Mouse (Mus musculus) frontal cortex, postnatal 36 days (tissue): ENCODE results near the gene Dop1b.
"Not testable (repeated sequence)": the region's sequence is repeated elsewhere in the genome, so short reads cannot be mapped to it uniquely, and the experiment has no call there.

Experiments
- DNase-seq, 2 experiments: peaks; one replicate each; pipeline ENCODE4 v3.0.0; 2022; ENCODE audit warnings: low spot score in 2 of 2

Gene Dop1b

GRCm38 (mm10) chr16:93751816-93752215 is 40.1 kb downstream of the Dop1b start:
- no peak for DNase-seq

GRCm38 (mm10) chr16:93756622-93757021 is 44.9 kb downstream of the Dop1b start:
- DNase-seq: no peak

DNA sequence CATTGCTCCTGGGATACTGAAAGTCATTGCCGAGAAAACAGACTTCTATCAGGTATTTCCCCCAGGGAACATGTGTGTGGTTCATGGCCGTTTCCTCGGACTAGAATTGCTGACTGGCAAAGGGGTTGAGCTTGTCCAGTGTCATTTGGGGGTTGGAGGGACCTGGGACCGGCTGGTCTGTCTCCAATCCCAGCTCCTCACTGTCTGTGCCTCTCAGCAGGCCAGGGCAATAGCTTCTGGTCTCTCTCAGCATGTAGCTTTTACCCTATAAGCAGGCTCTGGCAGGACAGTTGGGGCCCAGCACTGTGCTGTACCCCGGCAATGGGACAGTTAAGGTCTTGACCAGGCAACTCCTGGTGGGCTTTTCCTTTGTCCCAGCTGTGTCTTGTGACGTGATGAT is 51.7 kb downstream of the Dop1b start:
- DNase-seq: no peak

GRCm38 (mm10) chr16:93764597-93764996 is 52.9 kb downstream of the Dop1b start:
- DNase-seq: no peak

- peak; percentile 31 to 47 for DNase-seq
Observed at GRCm38 (mm10) chr16:93766956-93767355, 55.3 kb downstream of the Dop1b start.

DNA sequence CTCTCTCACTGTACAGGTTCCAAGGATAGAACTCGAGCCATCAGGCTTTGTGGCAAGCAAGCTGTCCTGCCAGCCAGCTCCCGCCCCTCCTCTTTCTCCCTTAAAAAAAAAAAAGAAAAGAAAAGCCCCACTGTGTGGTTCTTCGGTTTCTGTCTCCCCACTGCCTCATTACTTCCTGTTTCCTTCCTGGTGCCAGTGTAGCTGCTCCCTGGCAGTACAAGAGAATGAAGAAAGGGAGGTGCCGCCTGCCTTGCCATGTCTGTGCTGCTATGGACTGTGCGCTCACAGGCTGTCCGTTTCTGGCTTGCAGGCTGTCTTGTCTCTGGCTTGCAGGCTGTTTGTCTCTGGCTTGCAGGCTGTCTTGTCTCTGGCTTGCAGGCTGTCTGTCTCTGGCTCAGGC is 55.8 kb downstream of the Dop1b start:
- DNase-seq: no peak

GRCm38 (mm10) chr16:93769621-93770020 is 57.9 kb downstream of the Dop1b start:
- no peak for DNase-seq

DNA sequence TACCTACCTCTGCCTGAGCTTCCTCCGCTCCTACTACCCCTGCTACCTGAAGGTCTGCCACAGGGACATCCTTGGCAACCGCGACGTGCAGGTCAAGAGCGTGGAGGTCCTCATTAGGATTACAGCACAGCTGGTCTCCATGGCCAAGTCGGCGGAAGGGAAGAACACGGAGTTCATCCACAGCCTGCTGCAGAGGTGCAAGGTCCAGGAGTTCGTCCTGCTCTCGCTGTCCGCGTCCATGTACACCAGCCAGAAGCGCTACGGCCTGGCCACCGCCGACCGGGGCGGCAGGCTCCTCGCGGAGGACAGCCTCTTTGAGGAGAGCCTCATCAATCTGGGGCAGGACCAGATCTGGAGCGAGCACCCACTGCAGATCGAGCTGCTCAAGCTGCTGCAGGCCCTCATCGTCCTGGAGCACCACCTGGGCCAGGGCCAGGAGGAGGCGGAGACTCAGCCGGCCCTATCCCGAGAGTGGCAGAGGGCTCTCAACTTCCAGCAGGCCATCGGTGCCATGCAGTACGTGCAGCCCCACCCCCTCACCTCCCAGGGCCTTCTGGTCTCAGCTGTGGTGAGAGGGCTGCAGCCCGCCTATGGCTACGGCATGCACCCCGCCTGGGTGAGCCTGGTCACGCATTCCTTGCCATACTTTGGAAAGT is 58.7 kb downstream of the Dop1b start:
- no peak for DNase-seq

DNA sequence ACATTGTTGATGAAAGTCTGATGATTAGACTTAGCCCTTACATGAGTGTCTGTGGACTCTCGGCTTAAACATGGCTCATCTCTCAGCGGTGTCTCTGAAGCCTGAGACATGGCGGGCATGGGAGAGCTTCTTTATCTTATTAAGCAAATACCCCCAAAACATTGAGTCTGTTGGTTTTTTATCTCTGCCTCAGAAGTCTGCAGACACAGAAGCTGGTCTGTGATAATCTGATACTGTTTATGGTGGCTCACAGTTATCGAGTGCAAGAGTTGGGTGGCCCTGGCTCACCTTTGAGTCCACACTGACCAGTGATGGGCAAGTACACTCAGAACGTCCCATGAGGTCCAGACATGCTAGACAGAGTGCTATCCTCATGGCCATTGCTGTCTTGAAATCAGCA is 63.0 kb downstream of the Dop1b start:
- no peak for DNase-seq

GRCm38 (mm10) chr16:93776468-93776867 is 64.8 kb downstream of the Dop1b start:
- no peak for DNase-seq

GRCm38 (mm10) chr16:93777247-93777999 is 65.7 kb downstream of the Dop1b start:
- DNase-seq: no peak

DNA sequence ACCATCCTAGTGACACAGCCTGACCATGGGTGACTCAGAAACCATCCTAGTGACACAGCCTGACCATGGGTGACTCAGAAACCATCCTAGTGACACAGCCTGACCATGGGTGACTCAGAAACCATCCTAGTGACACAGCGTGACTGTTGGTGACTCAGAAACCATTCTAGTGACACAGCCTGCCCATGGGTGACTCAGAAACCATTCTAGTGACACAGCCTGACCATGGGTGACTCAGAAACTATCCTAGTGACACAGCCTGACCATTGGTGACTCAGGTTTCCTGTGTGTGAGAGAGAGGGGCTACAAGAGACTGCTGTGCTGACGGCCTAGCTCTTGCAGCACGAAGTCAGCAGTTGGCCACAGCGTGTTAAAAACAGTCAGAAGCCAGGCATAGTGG is 66.7 kb downstream of the Dop1b start:
- not testable (repeated sequence) for DNase-seq

DNA sequence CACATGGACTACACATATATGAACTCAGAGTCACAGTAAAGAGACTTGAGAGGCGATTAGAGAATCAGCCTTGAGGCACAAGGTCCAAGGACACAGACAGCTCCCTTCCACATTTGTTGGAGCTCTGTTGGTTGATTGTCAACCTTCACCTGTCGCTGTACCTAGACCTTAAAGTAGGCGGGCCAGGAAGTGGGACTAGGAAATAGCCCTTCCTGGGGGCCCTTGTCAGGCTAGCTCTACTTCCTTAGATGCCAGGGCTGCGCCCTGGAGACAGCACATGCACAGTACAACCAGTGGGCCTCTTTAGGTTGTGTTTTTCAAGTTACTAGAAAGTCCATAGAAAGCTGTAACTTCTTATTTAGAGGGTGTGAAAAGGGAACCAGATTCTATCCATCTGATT is 67.8 kb downstream of the Dop1b start:
- DNase-seq: no peak

DNA sequence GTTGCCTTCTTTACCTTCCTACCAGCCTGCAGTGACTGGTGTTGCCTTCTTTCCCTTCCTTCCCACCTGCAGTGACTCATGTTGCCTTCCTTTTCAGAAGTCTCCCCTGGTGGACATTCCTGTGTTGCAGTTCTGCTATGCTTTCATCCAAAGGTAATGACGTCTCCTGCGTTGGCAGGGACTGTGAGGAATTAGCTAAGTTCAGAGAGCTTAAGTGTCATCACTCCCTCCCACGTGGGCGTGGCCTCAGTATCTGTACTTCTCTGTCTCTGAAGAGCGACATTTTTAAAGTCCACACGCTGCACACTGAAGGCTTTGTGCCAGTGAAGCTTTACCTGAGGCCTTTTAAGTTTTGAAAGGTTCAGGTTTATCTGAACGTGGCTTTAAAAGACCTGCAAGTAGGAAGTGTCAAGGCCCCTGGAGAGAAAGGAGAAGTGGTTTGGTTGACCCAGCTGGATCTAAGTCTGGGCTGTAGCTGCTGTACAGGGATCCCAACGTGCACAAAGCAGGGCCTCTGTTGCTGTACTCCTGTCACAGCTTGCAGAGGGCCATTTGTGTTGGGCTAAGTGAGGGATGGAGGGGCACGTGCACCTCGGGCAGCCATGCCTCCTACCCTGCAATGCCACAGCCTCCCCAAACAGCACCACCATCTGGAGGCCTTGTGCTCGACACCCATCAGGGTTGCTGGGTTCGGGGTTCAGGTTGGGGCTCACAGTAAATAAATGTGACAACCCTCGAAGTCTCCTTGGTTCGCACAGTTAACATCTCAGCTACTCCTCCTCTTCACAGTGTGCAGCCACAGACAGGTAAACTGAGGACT is 69.2 kb downstream of the Dop1b start:
- DNase-seq: no peak

DNA sequence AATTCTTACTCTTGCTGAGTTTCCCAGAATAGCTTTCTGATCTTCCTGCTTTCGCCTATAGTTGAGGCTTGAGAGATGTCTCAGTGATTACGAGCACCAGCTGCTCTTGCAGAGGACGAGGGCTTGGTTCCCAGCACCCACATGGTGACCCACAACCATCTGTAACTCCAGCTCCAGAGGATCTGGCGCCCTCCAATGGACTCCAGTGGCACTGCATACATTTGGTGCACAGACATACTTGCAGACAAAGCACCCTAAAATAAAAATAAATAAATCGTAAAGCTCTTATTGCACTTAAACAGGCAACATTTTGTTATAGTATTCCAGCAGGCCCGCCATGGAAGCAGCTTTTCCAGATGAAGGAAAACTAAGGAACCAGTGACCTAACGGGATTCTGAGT is 72.5 kb downstream of the Dop1b start:
- DNase-seq: no peak

DNA sequence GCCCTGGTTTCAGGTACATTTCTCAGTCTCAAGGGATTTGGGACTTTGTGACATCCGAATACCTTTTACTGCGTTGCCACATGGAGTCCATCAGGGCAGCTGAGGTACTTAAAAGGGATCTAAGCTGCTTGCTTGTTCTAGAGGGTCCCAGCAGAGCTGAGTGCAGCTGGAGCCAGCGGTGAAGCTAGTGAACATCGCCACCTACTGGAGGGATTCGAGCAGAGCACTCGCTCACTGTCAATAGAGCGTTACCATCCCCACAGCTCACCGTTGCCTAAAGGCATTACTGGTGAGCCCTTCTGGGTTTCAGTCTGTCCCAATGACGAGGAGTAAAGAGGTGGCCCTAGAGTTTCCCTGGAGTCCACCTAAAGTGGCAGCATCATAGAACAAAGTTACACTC is 74.1 kb downstream of the Dop1b start:
- peak; percentile 51 to 66 for DNase-seq

- no peak for DNase-seq
Observed at GRCm38 (mm10) chr16:93788388-93788787, 76.7 kb downstream of the Dop1b start.

DNA sequence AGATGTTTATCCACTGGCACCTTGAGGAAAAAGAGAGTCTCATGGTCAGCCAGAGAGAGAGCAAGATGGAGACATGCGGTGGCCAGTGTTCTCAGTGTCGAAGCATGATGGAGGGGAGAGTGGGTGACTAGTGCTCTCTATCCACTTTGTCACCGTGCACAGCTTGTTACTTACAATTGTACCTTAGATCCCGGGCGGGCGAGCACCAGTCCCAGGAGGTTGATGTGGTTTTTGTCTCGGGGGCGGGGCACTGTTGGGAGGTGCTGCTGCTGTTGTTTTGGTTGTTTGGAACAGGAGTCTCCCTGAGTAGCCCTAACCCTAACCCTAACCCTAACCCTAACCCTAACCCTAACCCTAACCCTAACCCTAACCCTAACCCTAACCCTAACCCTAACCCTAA is 77.2 kb downstream of the Dop1b start:
- no peak for DNase-seq

DNA sequence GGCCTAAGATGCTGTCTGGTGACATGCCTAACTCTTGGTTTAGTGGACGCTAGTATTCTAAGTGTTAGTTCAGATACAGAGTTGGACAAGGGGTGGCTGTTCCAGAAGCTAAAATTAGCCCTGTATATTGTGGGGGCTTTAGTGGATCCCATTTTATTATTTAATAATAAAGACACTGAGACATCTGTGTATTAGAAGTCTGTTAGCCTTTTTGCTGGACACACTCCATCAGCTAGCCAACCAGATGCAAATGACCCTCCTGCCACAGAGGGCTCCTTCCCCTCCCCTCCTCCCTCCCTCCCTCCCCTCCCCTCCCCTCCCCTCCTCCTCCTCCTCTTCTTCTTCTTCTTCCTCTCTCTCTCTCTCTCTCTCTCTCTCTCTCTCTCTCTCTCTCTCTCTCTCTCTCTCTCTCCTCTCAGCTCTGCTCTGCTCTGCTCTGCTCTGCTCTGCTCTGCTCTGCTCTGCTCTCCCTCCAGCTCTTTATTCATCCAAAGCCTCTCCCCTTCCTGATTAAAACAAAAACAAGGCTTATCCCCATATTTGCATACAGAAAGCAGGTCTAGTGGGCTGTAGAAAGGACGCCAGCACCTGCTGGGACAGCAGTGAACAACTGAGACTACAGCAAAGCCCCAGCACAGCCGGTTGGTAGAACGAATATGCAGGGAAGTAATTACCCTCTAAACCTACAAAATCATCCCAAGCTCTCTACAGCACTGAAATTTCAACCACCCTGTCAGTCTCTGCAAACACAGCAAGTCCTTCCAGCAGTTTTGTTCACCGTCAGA is 78.5 kb downstream of the Dop1b start:
- DNase-seq: no peak

DNA sequence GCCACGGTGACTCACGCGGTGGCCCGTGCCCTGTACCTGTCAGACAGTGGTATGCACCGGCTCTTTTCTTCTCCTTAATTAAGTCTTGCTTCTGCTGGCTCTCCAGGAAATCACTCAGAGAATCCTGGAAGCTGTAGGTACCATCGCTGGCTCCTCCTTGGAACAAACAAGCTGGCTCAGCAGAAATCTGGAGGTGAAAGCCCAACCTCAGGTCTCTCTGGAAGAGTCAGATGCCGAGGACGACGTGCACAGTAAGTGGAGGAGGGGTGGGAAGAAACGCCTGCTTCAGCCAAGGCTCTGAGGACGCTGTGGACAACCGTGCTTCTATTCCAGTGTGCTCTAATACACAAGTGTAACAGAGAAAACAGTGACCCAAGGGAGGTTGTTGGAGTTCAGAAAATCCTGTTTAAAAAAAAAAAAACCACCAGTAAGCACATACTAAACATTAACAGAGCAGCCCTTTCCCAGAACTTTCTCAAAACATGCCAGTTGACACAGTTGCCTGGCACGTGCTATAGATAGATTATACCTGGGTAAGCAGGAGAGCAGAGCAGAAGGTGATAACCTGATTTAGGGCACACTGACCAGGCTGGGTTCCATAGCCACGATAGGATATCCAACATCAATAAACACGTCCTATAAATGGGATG is 81.4 kb downstream of the Dop1b start:
- no peak for DNase-seq

- no peak for DNase-seq
Observed at GRCm38 (mm10) chr16:93794845-93795244, 83.1 kb downstream of the Dop1b start.
